Mouse (Mus musculus) left cerebral cortex, postnatal 14 days (tissue): Measurements from ENCODE around the gene Zbtb8os. TPM values are rescaled to one million over a fixed set of nuclear protein-coding genes. Genes with fewer than 3 reads are reported as not detected.

Experiments used
- DNase-seq, 2 experiments: peaks; one replicate each; pipeline ENCODE4 v3.0.0; 2021 to 2022; ENCODE audit warnings: low spot score in 2 of 2, mixed read lengths in 1 of 2
- intact Hi-C: fragments of 180-260 bp; cut with DNase I; formaldehyde crosslinking; loops from one replicate; pipeline ENCODE4 v1.15.1; 2025
- total RNA-seq, 2 experiments: library from RNA; stranded (reverse); gene quantifications; 2 replicates each; pipeline ENCODE4 v1.2.3; 2021

The Zbtb8os gene
- total RNA-seq, 2 experiments from 2014 or later = 22.4 to 23.5 TPM

GRCm38 (mm10) chr4:129394089-129394870 lies 58.8 kb downstream of the Zbtb8os start:
- no peak for DNase-seq
- intact Hi-C loops = no loop called here

GRCm38 (mm10) chr4:129396960-129397359 lies 61.5 kb downstream of the Zbtb8os start:
- intact Hi-C loops = no loop called here
- DNase-seq = no peak

- intact Hi-C loops = no loop called here
- no peak for DNase-seq
These were observed 64.3 kb downstream of the Zbtb8os start for GRCm38 (mm10) chr4:129399813-129400212.

Other genes with a start within 250 kb of the Zbtb8os start
- not detected for gene Tmem54, start 230.1 kb upstream of the Zbtb8os start, total RNA-seq
- gene Hpca, start 213.7 kb upstream of the Zbtb8os start, total RNA-seq = 100 to 1,000 TPM; 562 to 615 TPM
- 10 to 100 TPM; 57.5 to 59.2 TPM for gene Fndc5, start 198.7 kb upstream of the Zbtb8os start, total RNA-seq
- gene S100pbp, start 146.0 kb upstream of the Zbtb8os start, total RNA-seq = 10 to 100 TPM; 35.3 to 35.5 TPM
- 100 to 1,000 TPM; 103 to 110 TPM for gene Yars, start 145.9 kb upstream of the Zbtb8os start, total RNA-seq
- gene C77080, start 74.3 kb upstream of the Zbtb8os start, total RNA-seq = 10 to 100 TPM; 17.9 to 21.1 TPM
- 1 to 10 TPM; 1.2 to 2.2 TPM for gene Sync, start 48.1 kb upstream of the Zbtb8os start, total RNA-seq
- 100 to 1,000 TPM; 124 to 129 TPM for gene Rbbp4, start 325 bp upstream of the Zbtb8os start, total RNA-seq
- gene Zbtb8a, start 42.4 kb downstream of the Zbtb8os start, total RNA-seq = 1 to 10 TPM; 7.4 to 8.0 TPM
- 1 to 10 TPM; 4.4 TPM for gene Zbtb8b, start 105.2 kb downstream of the Zbtb8os start, total RNA-seq
- gene Bsdc1, start 125.9 kb downstream of the Zbtb8os start, total RNA-seq = 10 to 100 TPM; 48.2 to 52.0 TPM
- gene Tssk3, start 155.3 kb downstream of the Zbtb8os start, total RNA-seq = under 1 TPM; 0.29 to 0.44 TPM
- gene Fam229a, start 155.5 kb downstream of the Zbtb8os start, total RNA-seq = under 1 TPM in 1 of 2 experiments, not detected in 1; 0.87 TPM
- gene Marcksl1, start 177.9 kb downstream of the Zbtb8os start, total RNA-seq = 100 to 1,000 TPM; 538 to 599 TPM
- gene Hdac1, start 207.0 kb downstream of the Zbtb8os start, total RNA-seq = 10 to 100 TPM; 27.2 to 30.2 TPM
- 1 to 10 TPM; 5.5 to 8.5 TPM for gene Lck, start 237.9 kb downstream of the Zbtb8os start, total RNA-seq
- not detected for gene Fam167b, start 242.9 kb downstream of the Zbtb8os start, total RNA-seq